Mouse (Mus musculus): ENCODE data around the gene Lefty1.

- TF ChIP-seq CTCF (conservative IDR thresholded peaks at IDR 0.05; ENCODE audit: low read length): no peak
- no peak for TF ChIP-seq NANOG (IDR thresholded peaks at IDR 0.05; ENCODE audit: borderline replicate concordance, low read length)
These were observed 23.1 kb upstream of the Lefty1 start for GRCm38 (mm10) chr1:180911653-180912287.

All from E14TG2a.4 (cell line).